Mouse (Mus musculus): Measurements from ENCODE around the gene Olfr477. TPM values are rescaled to one million over a fixed set of nuclear protein-coding genes. Genes with fewer than 3 reads are reported as not detected.
"Not testable (repeated sequence)": the region's sequence is repeated elsewhere in the genome, so short reads cannot be mapped to it uniquely, and the experiment has no call there.

Olfr477 gene
- not detected for total RNA-seq (2021)

DNA sequence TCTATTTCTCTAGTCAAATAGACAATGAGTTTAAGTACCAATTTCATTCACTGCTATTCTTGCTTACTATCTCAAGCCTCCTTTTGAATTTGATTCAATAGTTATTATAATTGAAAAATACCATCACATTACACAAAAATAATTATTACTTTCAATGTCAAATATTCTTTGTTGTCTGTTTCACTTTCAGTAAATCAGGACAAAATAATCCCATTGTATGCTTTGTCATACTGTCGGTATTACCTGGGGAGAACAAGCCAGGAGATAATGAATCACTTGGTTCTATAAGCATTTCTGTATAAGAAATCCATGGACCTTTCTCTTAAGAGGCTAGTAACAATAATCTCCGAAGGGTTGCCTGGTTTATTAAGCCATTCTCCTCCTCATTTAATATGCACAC lies at the start of gene Olfr477:
Olfr477 (plus strand) TSS at position 301 of the 400 bp plus-strand sequence.
- intact Hi-C loops (cut with DNase I), result no loop called here
- DNase-seq (ENCODE audit: extremely low spot score in 1 of 2, low spot score in 2 of 2), result no peak

DNA sequence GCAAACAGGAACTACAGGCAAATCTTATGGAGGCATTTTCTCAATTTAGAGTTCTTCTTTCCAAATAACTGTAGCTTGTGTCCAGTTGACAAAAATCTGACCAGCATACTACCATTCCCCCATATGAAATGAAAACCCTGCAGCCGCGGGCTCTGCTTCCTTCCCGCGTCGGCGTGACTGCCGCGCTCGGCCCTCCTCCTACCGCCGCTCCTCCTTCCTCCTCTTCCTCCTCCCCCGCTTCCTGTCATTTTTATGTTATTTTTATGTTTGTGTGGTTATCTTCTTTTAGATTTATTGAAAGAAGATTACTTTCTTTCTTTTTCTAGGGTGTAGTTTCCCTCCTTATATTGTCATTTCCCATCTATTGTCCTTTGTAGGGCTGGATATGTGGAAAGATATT lies 34.0 kb upstream of the Olfr477 start:
- DNase-seq (ENCODE audit: extremely low spot score in 1 of 2, low spot score in 2 of 2); intact Hi-C loops (cut with DNase I): not testable (repeated sequence)

DNA sequence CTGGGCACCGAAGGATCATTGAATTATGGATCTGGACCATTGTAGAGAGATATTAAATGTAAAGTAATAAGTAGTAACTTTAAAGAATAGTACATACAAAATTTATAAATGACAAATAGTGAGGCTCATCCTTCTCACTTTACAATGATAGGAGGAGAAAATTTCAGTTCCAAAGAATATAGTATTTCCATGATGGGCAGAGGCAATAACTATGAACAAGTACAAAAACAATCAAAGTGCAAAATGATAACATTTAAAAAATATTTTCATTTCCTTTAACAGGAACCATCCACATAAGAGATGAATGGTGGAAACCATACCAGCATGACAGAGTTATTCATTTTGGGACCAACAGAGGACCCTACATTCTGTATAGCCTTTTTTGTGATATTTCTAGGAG lies 32.1 kb upstream of the Olfr477 start, which contains the start of gene Olfr474:
Olfr474 (plus strand) TSS at position 301 of the 400 bp plus-strand sequence.
- intact Hi-C loops (cut with DNase I), result no loop called here

DNA sequence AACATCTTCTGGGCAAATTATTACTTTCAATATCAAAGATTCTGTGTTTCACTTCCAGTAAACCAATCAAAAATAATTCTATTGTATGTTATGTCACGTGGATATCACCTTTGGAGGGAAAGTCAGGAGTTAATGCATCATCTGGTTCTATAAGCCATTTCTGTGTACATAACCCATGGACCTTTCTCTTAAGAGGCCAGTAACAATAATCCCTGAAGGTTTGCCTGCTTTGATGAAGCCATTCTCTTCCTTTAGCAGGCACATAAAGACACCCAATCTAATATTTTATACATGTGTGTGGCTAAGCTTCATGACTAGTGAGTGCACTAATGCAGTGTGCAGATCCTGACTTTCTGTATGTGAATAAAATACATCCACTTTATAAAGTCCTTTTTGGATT lies 22.0 kb upstream of the Olfr477 start, which contains the start of gene Olfr476:
Olfr476 (plus strand) TSS at position 301 of the 400 bp plus-strand sequence.
- DNase-seq (ENCODE audit: extremely low spot score in 1 of 2, low spot score in 2 of 2), result no peak
- intact Hi-C loops (cut with DNase I), result no loop called here

More for the DNA sequence above, 32.1 kb upstream of the Olfr477 start, which contains the start of gene Olfr474:
- DNase-seq (ENCODE audit: extremely low spot score in 1 of 2, low spot score in 2 of 2), result no peak

DNA sequence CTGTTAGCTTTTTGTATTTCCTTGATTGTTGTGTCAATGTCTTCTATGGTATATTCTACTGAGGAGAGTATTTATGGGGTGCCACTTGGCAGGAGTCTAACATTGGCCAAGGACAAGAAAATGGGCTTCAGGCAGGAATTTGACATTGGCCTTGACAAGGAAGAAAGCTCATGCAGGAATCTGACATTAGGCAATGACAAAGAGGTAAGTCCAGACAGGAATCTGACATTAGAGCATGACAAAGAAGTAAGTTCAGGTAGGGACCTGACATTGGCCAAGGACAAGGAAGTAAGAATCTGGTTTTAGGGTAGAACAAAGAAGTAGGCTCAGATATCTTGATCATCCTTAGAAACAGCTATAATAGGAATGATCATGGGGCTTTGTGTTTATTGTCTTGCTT lies 27.8 kb downstream of the Olfr477 start:
- intact Hi-C loops (cut with DNase I); DNase-seq (ENCODE audit: extremely low spot score in 1 of 2, low spot score in 2 of 2): not testable (repeated sequence)

DNA sequence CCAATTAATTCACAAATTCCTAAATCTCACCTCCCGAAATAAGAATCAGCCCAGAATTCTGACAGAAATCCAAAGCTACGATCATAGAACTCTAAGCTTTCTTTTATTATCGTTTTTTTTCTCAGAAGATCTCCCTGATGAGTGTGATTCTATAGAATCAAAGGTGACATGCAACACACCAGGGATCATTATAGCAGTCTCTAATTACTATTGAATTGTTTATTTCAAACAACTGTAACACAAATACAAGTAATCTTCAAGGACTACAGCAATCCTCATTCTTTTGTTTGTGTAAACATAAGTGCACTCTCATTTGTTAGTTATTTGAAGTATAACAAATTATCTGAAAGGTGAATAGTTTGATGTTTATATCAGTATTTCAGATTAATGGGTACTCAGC lies 47.4 kb downstream of the Olfr477 start, which contains the start of gene Olfr478:
Olfr478 (minus strand) TSS at position 101 of the 400 bp plus-strand sequence.
- intact Hi-C loops (cut with DNase I), result no loop called here
- no peak for DNase-seq (ENCODE audit: extremely low spot score in 1 of 2, low spot score in 2 of 2)

Other genes with a start within 250 kb of the Olfr477 start
- gene Cyb5r2, start 228.7 kb upstream of the Olfr477 start, total RNA-seq (2021), result not detected
- not detected for gene Ovch2, start 185.5 kb upstream of the Olfr477 start, total RNA-seq (2021)
- not detected for gene Olfr467, start 174.4 kb upstream of the Olfr477 start, total RNA-seq (2021)
- not detected for gene Olfr469, start 161.2 kb upstream of the Olfr477 start, total RNA-seq (2021)
- not detected for gene Olfr470, start 139.2 kb upstream of the Olfr477 start, total RNA-seq (2021)
- gene Olfr472, start 88.8 kb upstream of the Olfr477 start, total RNA-seq (2021), result not detected
- gene Olfr473, start 56.2 kb upstream of the Olfr477 start, total RNA-seq (2021), result not detected
- gene Olfr474, start 32.0 kb upstream of the Olfr477 start, total RNA-seq (2021), result not detected
- not detected for gene Olfr476, start 21.9 kb upstream of the Olfr477 start, total RNA-seq (2021)
- not detected for gene Olfr478, start 47.3 kb downstream of the Olfr477 start, total RNA-seq (2021)
- gene Olfr479, start 64.0 kb downstream of the Olfr477 start, total RNA-seq (2021), result not detected
- not detected for gene Olfr480, start 80.7 kb downstream of the Olfr477 start, total RNA-seq (2021)
- gene Olfr481, start 93.2 kb downstream of the Olfr477 start, total RNA-seq (2021), result not detected
- 1 to 10 TPM; 1.5 to 1.7 TPM for gene Olfr482, start 110.9 kb downstream of the Olfr477 start, total RNA-seq (2021)
- gene Olfr483, start 114.2 kb downstream of the Olfr477 start, total RNA-seq (2021), result not detected
- not detected for gene Olfr484, start 140.8 kb downstream of the Olfr477 start, total RNA-seq (2021)
- gene Olfr485, start 173.2 kb downstream of the Olfr477 start, total RNA-seq (2021), result not detected
- not detected for gene Olfr486, start 186.0 kb downstream of the Olfr477 start, total RNA-seq (2021)
- not detected for gene Olfr487, start 227.9 kb downstream of the Olfr477 start, total RNA-seq (2021)